Mouse (Mus musculus): ENCODE results near the gene Nnat.

DNA sequence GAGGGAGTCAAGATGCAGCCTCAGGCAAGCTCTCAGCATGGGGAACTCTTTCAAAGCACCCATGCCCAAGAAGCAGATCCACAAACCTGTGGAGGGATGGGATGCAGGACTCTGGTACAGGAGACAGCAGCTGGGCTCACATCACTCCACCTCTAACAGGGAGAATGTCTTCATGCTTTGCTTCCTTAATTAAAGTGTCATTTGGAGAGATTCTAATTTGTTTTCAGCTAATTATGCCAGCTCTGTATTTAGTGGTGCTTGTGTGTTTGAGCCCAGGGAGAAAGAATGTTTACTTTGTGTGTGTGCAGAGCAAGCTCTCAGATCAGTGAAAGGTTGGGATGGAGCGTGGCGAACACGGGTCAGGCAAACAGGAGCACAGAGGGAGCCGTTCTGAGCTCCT lies 17.5 kb upstream of the Nnat start:
- TF ChIP-seq CTCF (IDR thresholded peaks at IDR 0.05; ENCODE audit: low read depth): no peak
- TF ChIP-seq EP300 (IDR thresholded peaks at IDR 0.05; ENCODE audit: low read depth): no peak

All from liver, embryonic 14.5 days (tissue).